Mouse (Mus musculus) intestine, embryonic 14.5 days (tissue): ENCODE measurements at regions not wholly inside any gene's neighbourhood (a gene's known extent, or its start where the extent isn't known, plus 50 kb on each side); places are given as distances from the start of the nearest gene placed in this dataset.

Experiments
- ATAC-seq: fragments of 200-750 bp; cut with Nextera tagmentation; replicated peaks from 2 replicates; pipeline ENCODE4 v1.8.0; 2017; ENCODE audit warnings: low read depth, moderate number of reproducible peaks, moderate TSS enrichment, moderate library complexity; ENCODE audit not compliant: low FRiP score, low TSS enrichment
- DNase-seq: peaks from one replicate; pipeline ENCODE4 v3.0.0-alpha.2; 2018; ENCODE audit warnings: low spot score
- H3K27ac ChIP-seq: fragments of 300-500 bp; sonication (generic); 2 replicates; pipeline ENCODE4 v1.5.1; 2014; ENCODE audit warnings: low read depth, mild to moderate bottlenecking, control low read depth
- H3K27me3 ChIP-seq: fragments of 300-500 bp; sonication (generic); replicated peaks from 2 replicates; pipeline ENCODE4 v1.6.1; 2014; ENCODE audit warnings: low read length, control low read depth; ENCODE audit not compliant: control insufficient read depth, insufficient read depth
- H3K36me3 ChIP-seq: fragments of 300-500 bp; sonication (generic); 2 replicates; pipeline ENCODE4 v1.6.1; 2014; ENCODE audit warnings: low read length, control low read depth; ENCODE audit not compliant: control insufficient read depth, insufficient read depth
- H3K4me1 ChIP-seq: fragments of 300-500 bp; sonication (generic); replicated peaks from 2 replicates; pipeline ENCODE4 v1.6.1; 2014; ENCODE audit warnings: low read length, control low read depth, mixed read lengths; ENCODE audit not compliant: control insufficient read depth, insufficient read depth
- H3K4me2 ChIP-seq: fragments of 300-500 bp; sonication (generic); 2 replicates; pipeline ENCODE4 v1.6.1; 2014; ENCODE audit warnings: low read length
- H3K4me3 ChIP-seq: fragments of 300-500 bp; sonication (generic); 2 replicates; pipeline ENCODE4 v1.5.1; 2014; ENCODE audit warnings: low read depth, low read length, control low read depth, mixed read lengths
- H3K9ac ChIP-seq: fragments of 300-500 bp; sonication (generic); 2 replicates; pipeline ENCODE4 v1.6.1; 2014; ENCODE audit warnings: mild to moderate bottlenecking, low read length
- H3K9me3 ChIP-seq: fragments of 300-500 bp; sonication (generic); 2 replicates; pipeline ENCODE4 v1.6.1; 2016; ENCODE audit warnings: low read length, control low read depth; ENCODE audit not compliant: control insufficient read depth
- WGBS: fragments of 180-500 bp; shearing (Covaris S2); extraction: QIAGEN DNeasy Blood & Tissue Kit; methylation state at CpG from one replicate; pipeline ENCODE4 v1.1.7; 2014; 5-methylcytosine and 5-hydroxymethylcytosine counted together

- no peak overlapping the region for H3K4me3 ChIP-seq
- no peak overlapping the region for H3K27ac ChIP-seq
- ATAC-seq = no peak
These were observed 244.5 kb downstream of the Mreg start for GRCm38 (mm10) chr1:71967574-71968104.

GRCm38 (mm10) chr1:71964450-71965126, 247.5 kb downstream of the Mreg start:
- Histone ChIP-seq H3K4me1 (no peaks in the 10 kb centered on the region), H3K9me3 (no peaks in the 10 kb centered on the region), H3K27ac (no peak overlapping the region), H3K27me3 (no peaks in the 10 kb centered on the region), H3K4me3 (no peak overlapping the region), H3K4me2 (no peak overlapping the region), H3K36me3 (no peaks in the 10 kb centered on the region), H3K9ac (no peak overlapping the region)
- WGBS = 85% methylated on average over 4 of the region's 4 CpGs
- no peak for ATAC-seq
- no peak for DNase-seq

More at GRCm38 (mm10) chr1:71967574-71968104, 244.5 kb downstream of the Mreg start:
- 89% methylated on average over 6 of the region's 6 CpGs for WGBS
- no peaks in the 10 kb centered on the region for H3K4me1 ChIP-seq
- H3K36me3 ChIP-seq = no peaks in the 10 kb centered on the region
- no peak overlapping the region for H3K9ac ChIP-seq
- no peaks in the 10 kb centered on the region for H3K9me3 ChIP-seq
- DNase-seq = no peak
- no peaks in the 10 kb centered on the region for H3K27me3 ChIP-seq
- H3K4me2 ChIP-seq = no peak overlapping the region

- 70% methylated on average over 3 of the region's 3 CpGs for WGBS
- H3K4me2 ChIP-seq = no peak overlapping the region
- no peak overlapping the region for H3K4me3 ChIP-seq
- H3K27me3 ChIP-seq = no peaks in the 10 kb centered on the region
- ATAC-seq = no peak
- no peaks in the 10 kb centered on the region for H3K9me3 ChIP-seq
- no peak for DNase-seq
- H3K4me1 ChIP-seq = peaks cover 13% of the 10 kb centered on the region; the same call in 1 of the 2 replicates
- H3K36me3 ChIP-seq = no peaks in the 10 kb centered on the region
- no peak overlapping the region for H3K27ac ChIP-seq
- H3K9ac ChIP-seq = no peak overlapping the region
These were observed 255.2 kb downstream of the Mreg start for GRCm38 (mm10) chr1:71956940-71957339.

GRCm38 (mm10) chr1:71955331-71955730, 256.8 kb downstream of the Mreg start:
- Histone ChIP-seq H3K27me3 (no peaks in the 10 kb centered on the region), H3K4me2 (no peak overlapping the region), H3K9ac (no peak overlapping the region), H3K27ac (no peak overlapping the region), H3K4me3 (no peak overlapping the region), H3K4me1 (peaks cover 13% of the 10 kb centered on the region; the same call in 1 of the 2 replicates), H3K36me3 (no peaks in the 10 kb centered on the region), H3K9me3 (no peaks in the 10 kb centered on the region)
- DNase-seq = no peak
- ATAC-seq = no peak

GRCm38 (mm10) chr1:71953292-71953691, 258.8 kb downstream of the Mreg start:
- H3K4me2 ChIP-seq = no peak overlapping the region
- no peak overlapping the region for H3K9ac ChIP-seq
- no peaks in the 10 kb centered on the region for H3K36me3 ChIP-seq
- 57% methylated on average over 6 of the region's 6 CpGs for WGBS
- H3K9me3 ChIP-seq = no peaks in the 10 kb centered on the region
- no peaks in the 10 kb centered on the region for H3K27me3 ChIP-seq
- DNase-seq (no peak), ATAC-seq (no peak)
- peaks cover 13% of the 10 kb centered on the region; the same call in 1 of the 2 replicates for H3K4me1 ChIP-seq
- H3K27ac ChIP-seq = no peak overlapping the region
- H3K4me3 ChIP-seq = no peak overlapping the region

- Histone ChIP-seq H3K4me2 (no peak overlapping the region), H3K9me3 (no peaks in the 10 kb centered on the region), H3K4me1 (peaks cover 13% of the 10 kb centered on the region; the same call in 1 of the 2 replicates), H3K9ac (no peak overlapping the region), H3K27me3 (no peaks in the 10 kb centered on the region), H3K36me3 (no peaks in the 10 kb centered on the region), H3K27ac (no peak overlapping the region), H3K4me3 (no peak overlapping the region)
- ATAC-seq (no peak), DNase-seq (no peak)
- WGBS = 70% methylated on average over 7 of the region's 7 CpGs
These were observed 262.6 kb downstream of the Mreg start for GRCm38 (mm10) chr1:71949549-71949948.

- Histone ChIP-seq H3K36me3 (no peaks in the 10 kb centered on the region), H3K27ac (no peak overlapping the region), H3K4me2 (no peak overlapping the region), H3K9me3 (no peaks in the 10 kb centered on the region), H3K27me3 (no peaks in the 10 kb centered on the region), H3K9ac (no peak overlapping the region), H3K4me3 (no peak overlapping the region), H3K4me1 (peaks cover 13% of the 10 kb centered on the region; the same call in 1 of the 2 replicates)
- DNase-seq = no peak
- 89% methylated on average over 4 of the region's 4 CpGs for WGBS
- no peak for ATAC-seq
These were observed 263.4 kb downstream of the Mreg start for GRCm38 (mm10) chr1:71948686-71949085.

GRCm38 (mm10) chr1:71947506-71947905, 264.6 kb downstream of the Mreg start:
- Histone ChIP-seq H3K27me3 (no peaks in the 10 kb centered on the region), H3K4me1 (peaks cover 1% of the 10 kb centered on the region; the same call in 1 of the 2 replicates), H3K36me3 (no peaks in the 10 kb centered on the region), H3K4me3 (no peak overlapping the region), H3K9me3 (no peaks in the 10 kb centered on the region), H3K9ac (no peak overlapping the region), H3K4me2 (no peak overlapping the region), H3K27ac (no peak overlapping the region)
- ATAC-seq (no peak), DNase-seq (no peak)
- 80% methylated on average over 2 of the region's 2 CpGs for WGBS

- ATAC-seq = no peak
- DNase-seq = no peak
- Histone ChIP-seq H3K27me3 (no peaks in the 10 kb centered on the region), H3K4me3 (no peak overlapping the region), H3K27ac (no peak overlapping the region), H3K9ac (no peak overlapping the region), H3K36me3 (no peaks in the 10 kb centered on the region), H3K4me2 (no peak overlapping the region), H3K9me3 (no peaks in the 10 kb centered on the region), H3K4me1 (no peaks in the 10 kb centered on the region)
- 45% methylated on average over 2 of the region's 2 CpGs for WGBS
These were observed 265.2 kb downstream of the Mreg start for GRCm38 (mm10) chr1:71946911-71947310.
